Mouse (Mus musculus) kidney, adult 2 months (tissue): Measurements from ENCODE around the gene Slc7a10.

Source experiments
- CTCF ChIP-seq: fragments of 200-500 bp; conservative IDR thresholded peaks from 2 replicates; pipeline ENCODE4 v1.5.1; 2011; ENCODE audit warnings: low read depth, mild to moderate bottlenecking, control low read depth, low read length, moderate library complexity, mixed read lengths; ENCODE audit not compliant: insufficient read depth, insufficient read length
- POLR2A ChIP-seq: fragments of 200-500 bp; IDR thresholded peaks from one replicate; pipeline ENCODE4 v1.6.1; 2011; ENCODE audit warnings: low read depth, low read length, control low read depth

GRCm38 (mm10) chr7:35163600-35163999 lies 22.6 kb upstream of the Slc7a10 start:
- TF ChIP-seq POLR2A, result no peak
- no peak for TF ChIP-seq CTCF
